Mouse (Mus musculus) liver, embryonic 14.5 days (tissue): ENCODE results near the gene Bnc1. TPM values are rescaled to one million over a fixed set of nuclear protein-coding genes. Genes with fewer than 3 reads are reported as not detected.

ENCODE experiments used
- ATAC-seq: fragments of 200-750 bp; cut with Nextera tagmentation; 2 replicates; pipeline ENCODE4 v1.8.0; 2017; ENCODE audit warnings: moderate number of reproducible peaks, mild to moderate bottlenecking, moderate library complexity; ENCODE audit not compliant: insufficient read depth
- DNase-seq, 3 experiments: peaks; one replicate each; pipeline ENCODE4 v3.0.0-alpha.2; 2012 to 2013; ENCODE audit warnings: low read depth in 3 of 3, low spot score in 3 of 3
- H3K27ac ChIP-seq: fragments of 300-500 bp; sonication (generic); 2 replicates; pipeline ENCODE4 v1.5.1; 2014; ENCODE audit warnings: moderate library complexity, mild to moderate bottlenecking, control low read depth, inconsistent platforms
- H3K27me3 ChIP-seq: fragments of 300-500 bp; sonication (generic); 2 replicates; pipeline ENCODE4 v1.6.1; 2014; ENCODE audit warnings: mild to moderate bottlenecking, low read length, moderate library complexity; ENCODE audit not compliant: control insufficient read depth, insufficient read depth
- H3K36me3 ChIP-seq: fragments of 300-500 bp; sonication (generic); replicated peaks from 2 replicates; pipeline ENCODE4 v1.6.1; 2014; ENCODE audit warnings: low read depth; ENCODE audit not compliant: control insufficient read depth, insufficient read depth
- H3K4me1 ChIP-seq, 2 experiments: fragments of 200-500 bp in 1 of 2; fragments of 300-500 bp in 1 of 2; sonication (generic) in 1 of 2; replicated peaks; 2 replicates each; pipeline ENCODE4 v1.6.1; 2012 to 2014; ENCODE audit warnings: antibody characterized with exemption in 1 of 2, inconsistent platforms in 1 of 2, low read length in 1 of 2; ENCODE audit not compliant: control insufficient read depth in 2 of 2, insufficient read depth in 2 of 2
- H3K4me2 ChIP-seq: fragments of 300-500 bp; sonication (generic); 2 replicates; pipeline ENCODE4 v1.6.1; 2014; ENCODE audit warnings: low read depth, mild to moderate bottlenecking, control low read depth, moderate library complexity
- H3K4me3 ChIP-seq, 2 experiments: fragments of 200-500 bp in 1 of 2; fragments of 300-500 bp in 1 of 2; sonication (generic) in 1 of 2; 2 replicates each; pipeline ENCODE4 v1.5.1; 2012 to 2014; ENCODE audit warnings: low read depth in 2 of 2, low read length in 2 of 2, mild to moderate bottlenecking in 2 of 2, control low read depth in 1 of 2, inconsistent platforms in 1 of 2, moderate library complexity in 1 of 2; ENCODE audit not compliant: insufficient read depth in 1 of 2
- H3K9ac ChIP-seq: fragments of 300-500 bp; sonication (generic); replicated peaks from 2 replicates; pipeline ENCODE4 v1.6.1; 2014; ENCODE audit warnings: mild to moderate bottlenecking, control low read depth, moderate library complexity
- H3K9me3 ChIP-seq: fragments of 300-500 bp; sonication (generic); 2 replicates; pipeline ENCODE4 v1.6.1; 2016; ENCODE audit warnings: low read length, mixed read lengths; ENCODE audit not compliant: control insufficient read depth
- CTCF ChIP-seq: IDR thresholded peaks from 2 replicates; pipeline ENCODE4 v1.5.1; 2016; ENCODE audit warnings: antibody characterized with exemption, low read depth, control low read depth
- EP300 ChIP-seq: IDR thresholded peaks from 2 replicates; pipeline ENCODE4 v1.6.1; 2016; ENCODE audit warnings: antibody characterized with exemption, low read depth
- WGBS: fragments of 180-500 bp; shearing (Covaris S2); extraction: QIAGEN DNeasy Blood & Tissue Kit; methylation state at CpG from one replicate; pipeline ENCODE4 v1.1.7; 2014; ENCODE audit not compliant: insufficient replicate concordance; 5-methylcytosine and 5-hydroxymethylcytosine counted together
- polyA plus RNA-seq, 2 experiments: library from polyadenylated mRNA; depleted of rRNA in 1 of 2; stranded (reverse) in 1 of 2; unstranded in 1 of 2; fragments of >200 nt; fragmentation: Nextera tagmentation in 1 of 2; extraction: Ambion mirVana in 1 of 2; gene quantifications; 2 replicates each; pipeline versions ENCODE4 v1.2.1 to v1.2.3; 2012 to 2014

Bnc1 gene
- polyA plus RNA-seq, 2 experiments, result 0.27 to 0.28 TPM

- no peak overlapping the region for H3K4me2 ChIP-seq
- DNase-seq, result no peak
- 56% methylated on average over 7 of the region's 7 CpGs for WGBS
- no peak overlapping the region for H3K9ac ChIP-seq
- TF ChIP-seq CTCF (no peak), EP300 (no peak)
- peaks cover 26% of the 10 kb centered on the region for H3K27me3 ChIP-seq
- no peak for ATAC-seq
- H3K4me1 ChIP-seq, result no peaks in the 10 kb centered on the region
- no peaks in the 10 kb centered on the region for H3K9me3 ChIP-seq
- H3K4me3 ChIP-seq, result no peak overlapping the region
- no peaks in the 10 kb centered on the region for H3K36me3 ChIP-seq
- H3K27ac ChIP-seq, result no peak overlapping the region
These were observed 63.1 kb downstream of the Bnc1 start for GRCm38 (mm10) chr7:81928998-81929397.

GRCm38 (mm10) chr7:81921379-81921952 is 70.6 kb downstream of the Bnc1 start:
- no peak for TF ChIP-seq EP300
- DNase-seq (no peak), ATAC-seq (no peak)
- Histone ChIP-seq H3K27me3 (no peaks in the 10 kb centered on the region), H3K4me2 (no peak overlapping the region), H3K4me1 (no peaks in the 10 kb centered on the region), H3K9ac (no peak overlapping the region), H3K9me3 (no peaks in the 10 kb centered on the region), H3K36me3 (no peaks in the 10 kb centered on the region), H3K4me3 (no peak overlapping the region), H3K27ac (no peak overlapping the region)
- WGBS, result 21% methylated on average over 1 of the region's 1 CpGs

GRCm38 (mm10) chr7:81920314-81920713 is 71.8 kb downstream of the Bnc1 start:
- Histone ChIP-seq H3K27ac (no peak overlapping the region), H3K4me2 (no peak overlapping the region), H3K4me3 (no peak overlapping the region), H3K9ac (no peak overlapping the region), H3K4me1 (no peaks in the 10 kb centered on the region), H3K27me3 (no peaks in the 10 kb centered on the region), H3K36me3 (no peaks in the 10 kb centered on the region), H3K9me3 (no peaks in the 10 kb centered on the region)
- no peak for ATAC-seq
- DNase-seq, result no peak
- WGBS, result 44% methylated on average over 4 of the region's 4 CpGs
- no peak for TF ChIP-seq CTCF
- TF ChIP-seq EP300, result no peak

- no peak overlapping the region for H3K9ac ChIP-seq
- no peaks in the 10 kb centered on the region for H3K36me3 ChIP-seq
- H3K27ac ChIP-seq, result no peak overlapping the region
- ATAC-seq (no peak), DNase-seq (no peak)
- no peaks in the 10 kb centered on the region for H3K27me3 ChIP-seq
- TF ChIP-seq EP300 (no peak), CTCF (no peak)
- H3K9me3 ChIP-seq, result no peaks in the 10 kb centered on the region
- no peaks in the 10 kb centered on the region for H3K4me1 ChIP-seq
- H3K4me3 ChIP-seq, result no peak overlapping the region
- H3K4me2 ChIP-seq, result no peak overlapping the region
- WGBS, result 53% methylated on average over 5 of the region's 5 CpGs
These were observed 73.8 kb downstream of the Bnc1 start for GRCm38 (mm10) chr7:81918316-81918715.

Other genes starting within 250 kb of the Bnc1 start
- 15.7 and 22.7 TPM in 2 replicates for gene Ramac, start 229.4 kb downstream of the Bnc1 start, polyA plus RNA-seq (2012; rRNA removed)
- 53.1 and 59.7 TPM in 2 replicates for gene Ramac, start 229.4 kb downstream of the Bnc1 start, polyA plus RNA-seq (2014; fragmentation: Nextera tagmentation; extraction: Ambion mirVana)
- gene 3110040N11Rik, start 202.8 kb downstream of the Bnc1 start, polyA plus RNA-seq (2012; rRNA removed), result 16.9 and 21.4 TPM in 2 replicates
- gene 3110040N11Rik, start 202.8 kb downstream of the Bnc1 start, polyA plus RNA-seq (2014; fragmentation: Nextera tagmentation; extraction: Ambion mirVana), result 25.4 and 25.9 TPM in 2 replicates
- gene Btbd1, start 162.9 kb downstream of the Bnc1 start, polyA plus RNA-seq (2012; rRNA removed), result 8.8 and 15.3 TPM in 2 replicates
- gene Btbd1, start 162.9 kb downstream of the Bnc1 start, polyA plus RNA-seq (2014; fragmentation: Nextera tagmentation; extraction: Ambion mirVana), result 29.1 and 29.8 TPM in 2 replicates
- gene Gm10160, start 136.5 kb downstream of the Bnc1 start, polyA plus RNA-seq (2012; rRNA removed), result not detected in 2 replicates
- gene Gm10160, start 136.5 kb downstream of the Bnc1 start, polyA plus RNA-seq (2014; fragmentation: Nextera tagmentation; extraction: Ambion mirVana), result not detected in 2 replicates
- gene Tm6sf1, start 133.3 kb downstream of the Bnc1 start, polyA plus RNA-seq (2012; rRNA removed), result 8.9 and 9.4 TPM in 2 replicates
- 6.4 and 7.9 TPM in 2 replicates for gene Tm6sf1, start 133.3 kb downstream of the Bnc1 start, polyA plus RNA-seq (2014; fragmentation: Nextera tagmentation; extraction: Ambion mirVana)
- gene Hdgfl3, start 57.8 kb downstream of the Bnc1 start, polyA plus RNA-seq (2012; rRNA removed), result 0.15 and 0.27 TPM in 2 replicates
- 0.33 and 0.43 TPM in 2 replicates for gene Hdgfl3, start 57.8 kb downstream of the Bnc1 start, polyA plus RNA-seq (2014; fragmentation: Nextera tagmentation; extraction: Ambion mirVana)
- gene Sh3gl3, start 181.5 kb upstream of the Bnc1 start, polyA plus RNA-seq (2012; rRNA removed), result 0.13 and 0.14 TPM in 2 replicates
- gene Sh3gl3, start 181.5 kb upstream of the Bnc1 start, polyA plus RNA-seq (2014; fragmentation: Nextera tagmentation; extraction: Ambion mirVana), result 0.09 TPM in 1 of 2 replicates, not detected in the other